Mouse (Mus musculus): ENCODE data around the gene Olfr1019. TPM values are rescaled to one million over a fixed set of nuclear protein-coding genes. Genes with fewer than 3 reads are reported as not detected.

Gene Olfr1019
- not detected for polyA plus RNA-seq (2014; fragmentation: Illumina TruSeq; extraction: RNeasy Lipid Tissue Mini Kit (QIAGEN cat#74804); ENCODE audit: low read depth, low replicate concordance)

GRCm38 (mm10) chr2:85845383-85845782 is at the start of gene Olfr1019:
Gene Olfr1019, minus strand, starts transcription at chr2:85845483.

DNA sequence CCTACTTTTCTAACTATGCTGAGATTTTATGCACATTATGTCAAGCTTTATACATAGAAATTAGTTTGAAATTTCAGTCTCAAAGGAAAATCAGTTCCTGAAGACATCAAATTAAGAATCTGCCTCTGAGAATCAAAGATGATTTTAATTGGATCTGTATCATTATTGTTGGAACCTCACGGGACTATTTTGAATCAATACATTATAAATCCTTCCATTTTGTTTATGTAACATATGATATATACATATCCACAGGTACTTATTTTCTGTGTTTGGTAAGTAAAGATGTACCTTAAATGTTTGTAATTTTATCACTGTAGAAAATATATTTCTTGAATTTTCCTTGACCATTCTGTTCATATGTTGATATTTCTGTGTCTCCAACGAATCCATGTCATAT is 40.1 kb upstream of the Olfr1019 start, which contains the start of gene Olfr1023:
Gene Olfr1023 (plus strand): TSS at position 301 of the 400 bp plus-strand sequence.

DNA sequence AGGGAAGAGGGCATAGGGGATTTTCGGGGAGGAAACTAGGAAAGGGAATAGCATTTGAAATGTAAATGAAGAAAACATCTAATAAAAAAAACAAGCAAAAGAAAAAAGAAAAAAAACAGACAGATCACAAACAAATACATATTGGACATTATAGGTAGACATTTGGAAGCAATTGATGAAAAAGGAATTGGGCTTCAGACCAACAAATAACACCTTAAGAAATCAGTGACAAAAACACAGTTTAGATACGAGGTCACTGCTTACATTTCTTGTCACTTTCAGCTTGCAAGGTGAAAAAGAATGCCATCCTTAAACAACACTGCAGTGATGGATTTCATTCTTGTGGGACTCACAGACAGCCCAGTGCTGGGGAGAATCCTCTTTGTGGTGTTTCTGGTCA is 23.0 kb upstream of the Olfr1019 start, which contains the start of gene Olfr1022:
Gene Olfr1022 (plus strand): TSS at position 301 of the 400 bp plus-strand sequence.

GRCm38 (mm10) chr2:85846730-85847129 is 1.4 kb upstream of the Olfr1019 start, which contains the start of gene Olfr1020:
Gene Olfr1020, plus strand, starts transcription at chr2:85847030.

GRCm38 (mm10) chr2:85818179-85818578 is 27.1 kb downstream of the Olfr1019 start, which contains the start of gene Olfr1018:
Gene Olfr1018, plus strand, starts transcription at chr2:85818479.

DNA sequence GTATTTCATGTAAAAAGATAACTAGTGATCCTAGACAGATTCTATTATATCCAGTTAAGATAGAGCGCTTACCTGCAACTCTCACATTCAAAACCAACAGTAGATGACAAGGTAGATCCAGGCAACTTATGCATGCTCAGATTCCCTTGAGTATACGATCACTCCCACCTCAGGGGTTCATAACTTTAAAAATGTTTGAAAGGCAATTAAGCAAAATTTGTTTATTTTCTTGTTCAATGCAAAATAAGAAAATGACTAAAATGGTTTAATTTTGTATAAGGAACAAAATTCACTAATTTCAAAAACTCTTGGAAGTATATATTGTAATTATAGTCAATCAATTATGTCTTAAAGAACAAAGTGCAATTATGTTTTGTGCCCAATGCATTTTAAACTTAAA is 42.8 kb downstream of the Olfr1019 start, which contains the start of gene Olfr1016:
Gene Olfr1016 (minus strand): TSS at position 101 of the 400 bp plus-strand sequence.

Other genes with a start within 250 kb of the Olfr1019 start
- gene Olfr1000, start 233.6 kb downstream of the Olfr1019 start, polyA plus RNA-seq (2014; fragmentation: Illumina TruSeq; extraction: RNeasy Lipid Tissue Mini Kit (QIAGEN cat#74804); ENCODE audit: low read depth, low replicate concordance), result not detected
- not detected for gene Olfr1002, start 194.8 kb downstream of the Olfr1019 start, polyA plus RNA-seq (2014; fragmentation: Illumina TruSeq; extraction: RNeasy Lipid Tissue Mini Kit (QIAGEN cat#74804); ENCODE audit: low read depth, low replicate concordance)
- gene Olfr154, start 181.0 kb downstream of the Olfr1019 start, polyA plus RNA-seq (2014; fragmentation: Illumina TruSeq; extraction: RNeasy Lipid Tissue Mini Kit (QIAGEN cat#74804); ENCODE audit: low read depth, low replicate concordance), result not detected
- gene Olfr1006, start 166.7 kb downstream of the Olfr1019 start, polyA plus RNA-seq (2014; fragmentation: Illumina TruSeq; extraction: RNeasy Lipid Tissue Mini Kit (QIAGEN cat#74804); ENCODE audit: low read depth, low replicate concordance), result not detected
- gene Olfr1008, start 156.1 kb downstream of the Olfr1019 start, polyA plus RNA-seq (2014; fragmentation: Illumina TruSeq; extraction: RNeasy Lipid Tissue Mini Kit (QIAGEN cat#74804); ENCODE audit: low read depth, low replicate concordance), result not detected
- gene Olfr1009, start 130.1 kb downstream of the Olfr1019 start, polyA plus RNA-seq (2014; fragmentation: Illumina TruSeq; extraction: RNeasy Lipid Tissue Mini Kit (QIAGEN cat#74804); ENCODE audit: low read depth, low replicate concordance), result not detected
- not detected for gene Olfr1012, start 82.7 kb downstream of the Olfr1019 start, polyA plus RNA-seq (2014; fragmentation: Illumina TruSeq; extraction: RNeasy Lipid Tissue Mini Kit (QIAGEN cat#74804); ENCODE audit: low read depth, low replicate concordance)
- gene Olfr1013, start 78.4 kb downstream of the Olfr1019 start, polyA plus RNA-seq (2014; fragmentation: Illumina TruSeq; extraction: RNeasy Lipid Tissue Mini Kit (QIAGEN cat#74804); ENCODE audit: low read depth, low replicate concordance), result 0.07 TPM
- gene Olfr1014, start 72.8 kb downstream of the Olfr1019 start, polyA plus RNA-seq (2014; fragmentation: Illumina TruSeq; extraction: RNeasy Lipid Tissue Mini Kit (QIAGEN cat#74804); ENCODE audit: low read depth, low replicate concordance), result not detected
- not detected for gene Olfr1015, start 63.5 kb downstream of the Olfr1019 start, polyA plus RNA-seq (2014; fragmentation: Illumina TruSeq; extraction: RNeasy Lipid Tissue Mini Kit (QIAGEN cat#74804); ENCODE audit: low read depth, low replicate concordance)
- not detected for gene Olfr1016, start 42.9 kb downstream of the Olfr1019 start, polyA plus RNA-seq (2014; fragmentation: Illumina TruSeq; extraction: RNeasy Lipid Tissue Mini Kit (QIAGEN cat#74804); ENCODE audit: low read depth, low replicate concordance)
- not detected for gene Olfr1018, start 27.0 kb downstream of the Olfr1019 start, polyA plus RNA-seq (2014; fragmentation: Illumina TruSeq; extraction: RNeasy Lipid Tissue Mini Kit (QIAGEN cat#74804); ENCODE audit: low read depth, low replicate concordance)
- gene Olfr1020, start 1.5 kb upstream of the Olfr1019 start, polyA plus RNA-seq (2014; fragmentation: Illumina TruSeq; extraction: RNeasy Lipid Tissue Mini Kit (QIAGEN cat#74804); ENCODE audit: low read depth, low replicate concordance), result not detected
- gene Olfr1022, start 23.1 kb upstream of the Olfr1019 start, polyA plus RNA-seq (2014; fragmentation: Illumina TruSeq; extraction: RNeasy Lipid Tissue Mini Kit (QIAGEN cat#74804); ENCODE audit: low read depth, low replicate concordance), result not detected
- gene Olfr1023, start 40.2 kb upstream of the Olfr1019 start, polyA plus RNA-seq (2014; fragmentation: Illumina TruSeq; extraction: RNeasy Lipid Tissue Mini Kit (QIAGEN cat#74804); ENCODE audit: low read depth, low replicate concordance), result not detected
- gene Olfr1024, start 59.6 kb upstream of the Olfr1019 start, polyA plus RNA-seq (2014; fragmentation: Illumina TruSeq; extraction: RNeasy Lipid Tissue Mini Kit (QIAGEN cat#74804); ENCODE audit: low read depth, low replicate concordance), result not detected
- gene Olfr1025-ps1, start 69.7 kb upstream of the Olfr1019 start, polyA plus RNA-seq (2014; fragmentation: Illumina TruSeq; extraction: RNeasy Lipid Tissue Mini Kit (QIAGEN cat#74804); ENCODE audit: low read depth, low replicate concordance), result not detected
- not detected for gene Olfr1026, start 76.1 kb upstream of the Olfr1019 start, polyA plus RNA-seq (2014; fragmentation: Illumina TruSeq; extraction: RNeasy Lipid Tissue Mini Kit (QIAGEN cat#74804); ENCODE audit: low read depth, low replicate concordance)
- gene Olfr1028, start 105.0 kb upstream of the Olfr1019 start, polyA plus RNA-seq (2014; fragmentation: Illumina TruSeq; extraction: RNeasy Lipid Tissue Mini Kit (QIAGEN cat#74804); ENCODE audit: low read depth, low replicate concordance), result not detected
- 0.35 TPM for gene Olfr1029, start 128.4 kb upstream of the Olfr1019 start, polyA plus RNA-seq (2014; fragmentation: Illumina TruSeq; extraction: RNeasy Lipid Tissue Mini Kit (QIAGEN cat#74804); ENCODE audit: low read depth, low replicate concordance)
- gene Olfr1030, start 133.8 kb upstream of the Olfr1019 start, polyA plus RNA-seq (2014; fragmentation: Illumina TruSeq; extraction: RNeasy Lipid Tissue Mini Kit (QIAGEN cat#74804); ENCODE audit: low read depth, low replicate concordance), result not detected
- not detected for gene Olfr1031, start 144.8 kb upstream of the Olfr1019 start, polyA plus RNA-seq (2014; fragmentation: Illumina TruSeq; extraction: RNeasy Lipid Tissue Mini Kit (QIAGEN cat#74804); ENCODE audit: low read depth, low replicate concordance)
- not detected for gene Olfr1032, start 160.1 kb upstream of the Olfr1019 start, polyA plus RNA-seq (2014; fragmentation: Illumina TruSeq; extraction: RNeasy Lipid Tissue Mini Kit (QIAGEN cat#74804); ENCODE audit: low read depth, low replicate concordance)
- gene Olfr1033, start 175.2 kb upstream of the Olfr1019 start, polyA plus RNA-seq (2014; fragmentation: Illumina TruSeq; extraction: RNeasy Lipid Tissue Mini Kit (QIAGEN cat#74804); ENCODE audit: low read depth, low replicate concordance), result 1.5 TPM
- 0.11 TPM for gene Olfr1034, start 200.4 kb upstream of the Olfr1019 start, polyA plus RNA-seq (2014; fragmentation: Illumina TruSeq; extraction: RNeasy Lipid Tissue Mini Kit (QIAGEN cat#74804); ENCODE audit: low read depth, low replicate concordance)
- gene Olfr1036, start 228.5 kb upstream of the Olfr1019 start, polyA plus RNA-seq (2014; fragmentation: Illumina TruSeq; extraction: RNeasy Lipid Tissue Mini Kit (QIAGEN cat#74804); ENCODE audit: low read depth, low replicate concordance), result not detected
- 0.15 TPM for gene Olfr1037, start 241.9 kb upstream of the Olfr1019 start, polyA plus RNA-seq (2014; fragmentation: Illumina TruSeq; extraction: RNeasy Lipid Tissue Mini Kit (QIAGEN cat#74804); ENCODE audit: low read depth, low replicate concordance)

Measured in testis, adult 10 weeks (tissue).